Mouse (Mus musculus) CH12.LX (cell line): Measurements from ENCODE around the gene Mslnl. TPM values are rescaled to one million over a fixed set of nuclear protein-coding genes. Genes with fewer than 3 reads are reported as not detected.

Source experiments
- DNase-seq: peaks from one replicate; pipeline ENCODE4 v3.0.0-alpha.2; 2013; ENCODE audit errors: extremely low read depth
- H3K27ac ChIP-seq: 2 replicates; pipeline ENCODE4 v1.5.1; 2012; ENCODE audit warnings: low read depth, mild to moderate bottlenecking, control low read depth, moderate library complexity; ENCODE audit not compliant: insufficient read depth
- H3K27me3 ChIP-seq: replicated peaks from 2 replicates; pipeline ENCODE3; 2012; ENCODE audit warnings: inconsistent platforms
- H3K36me3 ChIP-seq, 2 experiments: replicated peaks in 1 of 2; 2 replicates each; pipeline versions ENCODE3 to v1.6.1; 2012; ENCODE audit warnings: inconsistent platforms in 1 of 2, low read length in 1 of 2, mild to moderate bottlenecking in 1 of 2, mixed read lengths in 1 of 2, moderate library complexity in 1 of 2; ENCODE audit not compliant: control insufficient read depth in 1 of 2, insufficient read depth in 1 of 2
- H3K4me1 ChIP-seq, 2 experiments: 2 replicates each; pipeline ENCODE4 v1.6.1; 2012; ENCODE audit warnings: inconsistent platforms in 1 of 2, moderate library complexity in 1 of 2; ENCODE audit not compliant: insufficient read depth in 2 of 2, control insufficient read depth in 1 of 2
- H3K4me2 ChIP-seq: 2 replicates; pipeline ENCODE4 v1.6.1; 2012; ENCODE audit warnings: low read depth, mild to moderate bottlenecking, control low read depth; ENCODE audit not compliant: poor library complexity, insufficient read depth, severe bottlenecking
- H3K4me3 ChIP-seq, 3 experiments: fragments of 150-350 bp in 1 of 3; sonication (generic) in 1 of 3; replicated peaks in 1 of 3; 2 replicates each; pipeline versions ENCODE3 to v1.5.1; 2011 to 2012; ENCODE audit warnings: low read depth in 2 of 3, low read length in 2 of 3, mild to moderate bottlenecking in 2 of 3, moderate library complexity in 2 of 3, control low read depth in 1 of 3, improper control_type of control experiment in 1 of 3, inconsistent platforms in 1 of 3, mixed read lengths in 1 of 3; ENCODE audit not compliant: poor library complexity in 1 of 3
- H3K79me2 ChIP-seq: replicated peaks from 2 replicates; pipeline ENCODE4 v1.6.1; 2012; ENCODE audit warnings: mild to moderate bottlenecking, moderate library complexity; ENCODE audit not compliant: control insufficient read depth, poor library complexity, insufficient read depth, severe bottlenecking; ENCODE audit errors: extremely low read depth
- H3K9ac ChIP-seq: 2 replicates; pipeline ENCODE4 v1.6.1; 2012; ENCODE audit warnings: low read depth, mild to moderate bottlenecking, control low read depth, moderate library complexity; ENCODE audit not compliant: insufficient read depth
- H3K9me3 ChIP-seq: replicated peaks from 2 replicates; pipeline ENCODE3; 2012; ENCODE audit warnings: low read length, inconsistent platforms, mixed read lengths
- BHLHE40 ChIP-seq: IDR thresholded peaks from 2 replicates; pipeline ENCODE4 v1.6.1; 2011; ENCODE audit warnings: mild to moderate bottlenecking, low read depth, low read length, improper control_type of control experiment
- CHD1 ChIP-seq: IDR thresholded peaks from 2 replicates; pipeline ENCODE4 v1.6.1; 2012; ENCODE audit warnings: low read depth, low read length, improper control_type of control experiment, inconsistent platforms
- CHD2 ChIP-seq: IDR thresholded peaks from 2 replicates; pipeline ENCODE4 v1.6.1; 2011; ENCODE audit warnings: low read length, improper control_type of control experiment
- CTCF ChIP-seq, 2 experiments: IDR thresholded peaks in 1 of 2; conservative IDR thresholded peaks in 1 of 2; 2 replicates each; pipeline ENCODE4 v1.5.1; 2011 to 2012; ENCODE audit warnings: low read depth in 2 of 2, low read length in 2 of 2, improper control_type of control experiment in 1 of 2, inconsistent platforms in 1 of 2, mild to moderate bottlenecking in 1 of 2, moderate library complexity in 1 of 2
- E2F4 ChIP-seq: IDR thresholded peaks from 2 replicates; pipeline ENCODE4 v1.6.1; 2011; ENCODE audit warnings: low read depth, low read length, improper control_type of control experiment; ENCODE audit not compliant: insufficient replicate concordance
- ELF1 ChIP-seq: IDR thresholded peaks from 2 replicates; pipeline ENCODE4 v1.6.1; 2014; ENCODE audit warnings: low read depth, mild to moderate bottlenecking, inconsistent platforms, low read length, improper control_type of control experiment
- HCFC1 ChIP-seq: IDR thresholded peaks from 2 replicates; pipeline ENCODE4 v1.6.1; 2012; ENCODE audit warnings: low read depth, mild to moderate bottlenecking, inconsistent platforms, low read length, improper control_type of control experiment
- IRF4 ChIP-seq: IDR thresholded peaks from 2 replicates; pipeline ENCODE4 v1.6.1; 2014; ENCODE audit warnings: low read depth, mild to moderate bottlenecking, inconsistent platforms, low read length, improper control_type of control experiment
- JUN ChIP-seq: IDR thresholded peaks from 2 replicates; pipeline ENCODE4 v1.6.1; 2011; ENCODE audit warnings: low read depth, mild to moderate bottlenecking, low read length, improper control_type of control experiment, moderate library complexity; ENCODE audit not compliant: insufficient read depth
- JUND ChIP-seq: conservative IDR thresholded peaks from 2 replicates; pipeline ENCODE4 v1.6.1; 2011; ENCODE audit warnings: low read depth, low read length, improper control_type of control experiment
- MAX ChIP-seq: IDR thresholded peaks from 2 replicates; pipeline ENCODE4 v1.6.1; 2011; ENCODE audit warnings: low read length, improper control_type of control experiment
- MAZ ChIP-seq: IDR thresholded peaks from 2 replicates; pipeline ENCODE4 v1.6.1; 2012; ENCODE audit warnings: low read depth, mild to moderate bottlenecking, inconsistent platforms, low read length, improper control_type of control experiment, moderate library complexity
- MEF2A ChIP-seq: IDR thresholded peaks from 2 replicates; pipeline ENCODE4 v1.6.1; 2014; ENCODE audit warnings: low read depth, mild to moderate bottlenecking, inconsistent platforms, low read length, improper control_type of control experiment, borderline replicate concordance
- MXI1 ChIP-seq: IDR thresholded peaks from 2 replicates; pipeline ENCODE4 v1.6.1; 2011; ENCODE audit warnings: mild to moderate bottlenecking, low read depth, low read length, improper control_type of control experiment
- MYC ChIP-seq: IDR thresholded peaks from 2 replicates; pipeline ENCODE4 v1.6.1; 2011; ENCODE audit warnings: low read depth, mild to moderate bottlenecking, improper control_type of control experiment, low read length
- NELFE ChIP-seq: IDR thresholded peaks from 2 replicates; pipeline ENCODE4 v1.6.1; 2011; ENCODE audit warnings: low read depth, low read length, improper control_type of control experiment
- NRF1 ChIP-seq: IDR thresholded peaks from 2 replicates; pipeline ENCODE4 v1.6.1; 2014; ENCODE audit warnings: low read depth, mild to moderate bottlenecking, inconsistent platforms, low read length, improper control_type of control experiment, moderate library complexity
- PAX5 ChIP-seq: IDR thresholded peaks from 2 replicates; pipeline ENCODE4 v1.6.1; 2012; ENCODE audit warnings: low read length, inconsistent platforms, mixed read lengths
- POLR2A ChIP-seq: IDR thresholded peaks from 2 replicates; pipeline ENCODE4 v1.6.1; 2011; ENCODE audit warnings: low read depth, mild to moderate bottlenecking, improper control_type of control experiment, low read length
- SIN3A ChIP-seq: IDR thresholded peaks from 2 replicates; pipeline ENCODE4 v1.6.1; 2012; ENCODE audit warnings: low read length, improper control_type of control experiment, inconsistent platforms
- SMC3 ChIP-seq: IDR thresholded peaks from 2 replicates; pipeline ENCODE4 v1.6.1; 2011; ENCODE audit warnings: low read depth, low read length, improper control_type of control experiment
- TBP ChIP-seq: conservative IDR thresholded peaks from 2 replicates; pipeline ENCODE4 v1.6.1; 2011; ENCODE audit warnings: low read depth, low read length, improper control_type of control experiment
- TCF12 ChIP-seq: IDR thresholded peaks from 2 replicates; pipeline ENCODE4 v1.6.1; 2014; ENCODE audit warnings: low read depth, mild to moderate bottlenecking, inconsistent platforms, low read length, improper control_type of control experiment
- USF1 ChIP-seq: IDR thresholded peaks from 2 replicates; pipeline ENCODE4 v1.6.1; 2014; ENCODE audit warnings: low read depth, mild to moderate bottlenecking, inconsistent platforms, low read length, improper control_type of control experiment
- ZC3H11A ChIP-seq: IDR thresholded peaks from 2 replicates; pipeline ENCODE4 v1.6.1; 2012; ENCODE audit warnings: low read depth, mild to moderate bottlenecking, inconsistent platforms, low read length, improper control_type of control experiment
- ZKSCAN1 ChIP-seq: IDR thresholded peaks from 2 replicates; pipeline ENCODE4 v1.6.1; 2012; ENCODE audit warnings: low read depth, inconsistent platforms, low read length, improper control_type of control experiment, borderline replicate concordance
- ZMIZ1 ChIP-seq: IDR thresholded peaks from 2 replicates; pipeline ENCODE4 v1.6.1; 2012; ENCODE audit warnings: low read depth, mild to moderate bottlenecking, inconsistent platforms, low read length, improper control_type of control experiment
- ZNF384 ChIP-seq: IDR thresholded peaks from 2 replicates; pipeline ENCODE4 v1.6.1; 2012; ENCODE audit warnings: low read depth, low read length, improper control_type of control experiment, inconsistent platforms
- dilution Hi-C: fragments of 300-500 bp; cut with MboI; formaldehyde crosslinking; loops from 2 replicates; pipeline ENCODE4 v1.14.3; 2020; ENCODE audit warnings: low sequenced_read_pairs; ENCODE audit not compliant: extremely low pct_unique_long_range_greater_than_20kb, extremely low pct_ligation_motif_present
- in situ Hi-C: fragments of 300-500 bp; cut with MboI; formaldehyde crosslinking; loops from 3 replicates; pipeline ENCODE4 v1.14.3; 2019; ENCODE audit warnings: low sequenced_read_pairs, low pct_ligation_motif_present, low pct_unique_long_range_greater_than_20kb, mixed read lengths
- polyA plus RNA-seq: library from polyadenylated mRNA; unstranded; fragments of >175 nt; gene quantifications from 2 replicates; pipeline ENCODE4 v1.2.1, GENCODE M21; 2012; ENCODE audit warnings: low read depth; ENCODE audit not compliant: insufficient read length
- total RNA-seq, 2 experiments: library from RNA; depleted of rRNA; stranded (reverse); fragments of 300-350 nt in 1 of 2; fragments of >200 nt in 1 of 2; gene quantifications; 2 replicates each; pipeline ENCODE4 v1.2.3; 2012 to 2014

Mslnl gene
- total and polyA plus RNA-seq, 3 experiments = not detected

- H3K36me3 ChIP-seq = peaks cover 41 to 70% of the 10 kb centered on the region in 2 experiments
- TF ChIP-seq MAZ (no peak), JUND (no peak), PAX5 (no peak), ZNF384 (no peak), USF1 (no peak), TBP (no peak)
- H3K4me2 ChIP-seq = no peak overlapping the region
- H3K27me3 ChIP-seq = no peaks in the 10 kb centered on the region
- in situ Hi-C loops (no loop called here), dilution Hi-C loops (no loop called here)
- H3K4me1 ChIP-seq = peaks cover 9 to 28% of the 10 kb centered on the region in 2 experiments
- H3K4me3 ChIP-seq = no peak overlapping the region
- H3K9me3 ChIP-seq = no peaks in the 10 kb centered on the region
- H3K27ac ChIP-seq = no peak overlapping the region
- no peak for DNase-seq
- H3K79me2 ChIP-seq = no peaks in the 10 kb centered on the region; the same call in 1 of the 2 replicates
- H3K9ac ChIP-seq = no peak overlapping the region
Observed at GRCm38 (mm10) chr17:25725264-25725663, 10.6 kb upstream of the Mslnl start.

DNA sequence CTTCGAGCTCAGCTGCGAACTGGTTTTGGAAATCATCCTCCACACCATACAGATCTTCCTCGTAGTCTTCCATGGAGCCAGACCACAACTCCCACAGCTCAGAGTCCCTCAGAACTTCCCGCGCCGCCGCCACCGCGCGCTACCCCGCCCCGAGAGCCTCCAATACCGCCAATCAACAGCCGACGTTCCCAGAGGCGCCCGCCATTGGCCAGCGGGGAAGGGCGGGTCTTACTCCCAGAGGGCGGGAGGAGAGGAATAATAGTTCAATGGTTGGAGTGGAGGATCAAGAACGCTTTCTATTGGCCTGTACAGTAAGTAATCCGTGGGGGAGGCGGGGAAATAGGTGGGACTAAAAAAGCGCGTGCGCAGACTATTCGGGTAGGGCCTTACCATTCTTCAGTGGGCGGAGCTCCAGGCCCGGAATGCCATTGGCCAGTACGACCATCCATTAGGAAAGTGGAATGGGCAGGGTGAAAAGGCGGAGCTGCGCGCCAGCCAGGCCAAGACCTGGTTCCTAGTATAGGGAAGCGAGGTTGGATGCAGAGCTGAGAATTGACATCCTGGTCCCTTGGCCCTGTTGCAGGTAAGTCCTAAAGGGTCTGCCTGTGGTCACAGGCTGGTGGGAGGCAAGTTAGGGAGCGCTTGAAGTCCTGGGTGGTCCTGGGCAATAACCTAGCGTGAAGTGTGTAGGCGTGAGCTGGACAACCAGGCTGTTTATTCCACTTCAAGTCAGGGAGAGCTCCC lies 8.4 kb upstream of the Mslnl start, which contains the start of the genes Chtf18 and Rpusd1:
Gene Chtf18, minus strand, starts transcription at position 155 of the 744 bp plus-strand sequence.
Gene Rpusd1, plus strand, starts transcription at position 406 of the 744 bp plus-strand sequence.
- Histone ChIP-seq H3K27ac (no peak within 1 kb of the TSS), H3K36me3 (peaks cover 28 to 65% of the 10 kb centered on the region in 2 experiments), H3K27me3 (no peaks in the 10 kb centered on the region), H3K4me1 (peaks cover 9 to 28% of the 10 kb centered on the region in 2 experiments), H3K79me2 (no peaks in the 10 kb centered on the region; the same call in 1 of the 2 replicates), H3K4me3 (peak within 1 kb of the TSS; percentile 78 to 98 (median 83)), H3K9me3 (no peaks in the 10 kb centered on the region), H3K4me2 (peak within 1 kb of the TSS; percentile 84), H3K9ac (peak within 1 kb of the TSS; percentile 85)
- peak; percentile 100 for DNase-seq
- dilution Hi-C loops = no loop called here
- TF ChIP-seq MXI1 (no peak; the same call in 1 of the 2 replicates), BHLHE40 (no peak), SMC3 (no peak), ZC3H11A (no peak), JUN (no peak), MEF2A (no peak), TBP (peak; percentile 68; the same call in 1 of the 2 replicates), CTCF (conservative IDR thresholded peaks at IDR 0.05 in 1 of 2, IDR thresholded peaks at IDR 0.05 in 1 of 2; ENCODE audit: low read depth in 2 of 2, low read length in 2 of 2) (no peak), E2F4 (peak; percentile 81; the same call in 1 of the 2 replicates), IRF4 (0 out of 2 replicates have a peak, but pooled peaks have one; percentile 24), ELF1 (peak; percentile 49), NRF1 (peak; percentile 82), CHD1 (no peak), JUND (no peak), PAX5 (no peak), NELFE (peak; percentile 52), ZNF384 (no peak), SIN3A (peak; percentile 75), MAZ (0 out of 2 replicates have a peak, but pooled peaks have one; percentile 55), TCF12 (peak; percentile 45; the same call in 1 of the 2 replicates), POLR2A (peak; percentile 88), ZKSCAN1 (no peak), MAX (peak; percentile 38; the same call in 1 of the 2 replicates), ZMIZ1 (0 out of 2 replicates have a peak, but pooled peaks have one; percentile 45), MYC (no peak), CHD2 (peak; percentile 82), HCFC1 (peak; percentile 57)
- in situ Hi-C loops = no loop called here
